In the genomic region with DNA sequence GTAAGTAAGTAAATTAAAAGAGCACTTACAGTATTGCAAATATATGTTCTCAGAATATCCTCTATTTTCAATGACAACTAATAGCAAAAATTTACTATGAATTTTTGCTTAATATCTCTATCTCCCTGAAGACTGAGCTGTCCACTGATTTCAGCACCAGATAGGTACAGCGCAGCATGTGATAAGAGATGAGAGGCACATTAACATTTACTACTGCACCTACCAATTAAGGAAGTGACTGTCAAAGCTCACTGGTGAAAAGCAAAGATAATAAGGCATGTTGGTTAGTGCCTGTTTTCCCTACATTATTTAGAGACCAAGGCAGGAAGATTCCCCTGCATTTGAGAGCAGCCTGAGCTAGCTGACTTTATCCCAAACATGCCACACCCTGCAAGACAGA, we compare ENCODE assay signal across 28 mouse cellular contexts. TPM values are rescaled to one million over a fixed set of nuclear protein-coding genes. Genes with fewer than 3 reads are reported as not detected.
"Had no signal": no experiment of that assay in that cellular context is flagged by ENCODE, and none has a peak within 500 bp of the region (broad histone marks: within the 10 kb centered on the region; RNA-seq: fewer than 3 reads in every experiment).

No protein-coding gene starts in this region.

- DNase-seq: cerebellum, adult 9-10 months; cerebellum, adult 9-11 months; cerebellum, postnatal 10 days; cerebellum, postnatal 14 days; cerebellum, postnatal 25 days; cerebellum, postnatal 36 days; embryo, embryonic 11 days; forebrain, postnatal 0 days; gastrocnemius, adult 2 months; gastrocnemius, postnatal 10 days; gastrocnemius, postnatal 14 days; gastrocnemius, postnatal 25 days; gastrocnemius, postnatal 36 days; heart, adult 11 months; heart, adult 18-20 months; heart, adult 2 months had no signal

- H3K27me3 ChIP-seq: embryonic facial prominence, embryonic 12.5 days; embryonic facial prominence, embryonic 13.5 days; embryonic facial prominence, embryonic 15.5 days; forebrain, embryonic 12.5 days; forebrain, embryonic 13.5 days; forebrain, embryonic 15.5 days had no signal

- H3K9me3 ChIP-seq: embryonic facial prominence, embryonic 10.5 days; embryonic facial prominence, embryonic 12.5 days; embryonic facial prominence, embryonic 13.5 days; embryonic facial prominence, embryonic 15.5 days; forebrain, embryonic 10.5 days; forebrain, embryonic 12.5 days; forebrain, embryonic 13.5 days; forebrain, embryonic 15.5 days; heart, embryonic 10.5 days had no signal

- H3K27ac ChIP-seq: embryonic facial prominence, embryonic 10.5 days; embryonic facial prominence, embryonic 12.5 days; embryonic facial prominence, embryonic 13.5 days; embryonic facial prominence, embryonic 15.5 days; forebrain, embryonic 10.5 days; forebrain, embryonic 12.5 days; forebrain, embryonic 13.5 days; forebrain, embryonic 15.5 days; gastrocnemius, adult 2 months; heart, adult 2 months; heart, embryonic 10.5 days had no signal

- ATAC-seq: forebrain, embryonic 13.5 days; forebrain, embryonic 14.5 days; forebrain, embryonic 15.5 days; forebrain, embryonic 16.5 days; forebrain, postnatal 0 days had no signal

- H3K9ac ChIP-seq: embryonic facial prominence, embryonic 12.5 days; embryonic facial prominence, embryonic 13.5 days; embryonic facial prominence, embryonic 15.5 days; forebrain, embryonic 12.5 days; forebrain, embryonic 13.5 days; forebrain, embryonic 15.5 days; forebrain, postnatal 0 days had no signal

- H3K4me3 ChIP-seq: embryonic facial prominence, embryonic 10.5 days; embryonic facial prominence, embryonic 12.5 days; embryonic facial prominence, embryonic 13.5 days; embryonic facial prominence, embryonic 15.5 days; erythroblast, embryonic 14.5 days; forebrain, embryonic 10.5 days; forebrain, embryonic 12.5 days; forebrain, embryonic 13.5 days; forebrain, embryonic 15.5 days; gastrocnemius, adult 2 months; heart, adult 2 months; heart, embryonic 10.5 days had no signal

- H3K4me1 ChIP-seq: embryonic facial prominence, embryonic 10.5 days; embryonic facial prominence, embryonic 12.5 days; embryonic facial prominence, embryonic 13.5 days; embryonic facial prominence, embryonic 15.5 days; forebrain, embryonic 10.5 days; forebrain, embryonic 12.5 days; forebrain, embryonic 13.5 days; forebrain, embryonic 15.5 days; heart, embryonic 10.5 days had no signal

RNA-seq across cellular contexts. Expression of a gene that starts 43.1 kb away (rescaled TPM):
- polyA plus RNA-seq: erythroblast, embryonic 14.5 days had no signal
